Mouse (Mus musculus): ENCODE results near the gene Stub1.

DNA sequence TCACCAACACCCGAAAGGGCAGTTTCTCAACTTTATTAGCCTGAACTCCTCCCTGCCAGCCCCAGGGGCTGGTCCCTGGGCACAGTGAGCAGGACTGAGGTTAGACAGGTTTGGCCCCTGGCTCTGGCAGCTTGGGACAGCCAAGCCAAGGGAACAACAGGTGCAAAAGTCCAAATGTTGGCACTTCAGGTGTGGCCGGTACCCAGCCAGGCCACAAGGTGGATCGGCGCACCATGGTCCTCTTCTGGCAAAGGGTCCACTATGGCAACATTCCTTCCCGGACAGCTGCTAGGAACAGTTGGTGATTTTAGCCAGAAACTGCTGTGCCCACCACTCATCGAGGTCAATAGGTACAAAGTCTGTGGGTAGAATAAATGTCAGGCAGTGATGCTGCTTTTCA is 30.5 kb upstream of the Stub1 start:
- TF ChIP-seq CTCF (IDR thresholded peaks at IDR 0.05; ENCODE audit: low read depth) (peak; percentile 22), EP300 (IDR thresholded peaks at IDR 0.05; ENCODE audit: low read depth) (no peak)
